In genomic region chr13:115071431-115071830, GRCm38 (mm10) we compare ENCODE assay signal across 25 mouse cellular contexts. TPM values are rescaled to one million over a fixed set of nuclear protein-coding genes. Genes with fewer than 3 reads are reported as not detected.
DNase-seq lines count a peak whose midpoint lies in the region; ATAC-seq and TF ChIP-seq lines count a peak whose summit lies in the region.
"Had no signal": no experiment of that assay in that cellular context is flagged by ENCODE, and none has a peak within 500 bp of the region (broad histone marks: within the 10 kb centered on the region; RNA-seq: fewer than 3 reads in every experiment).

No protein-coding gene starts in this region.

- WGBS in stomach, embryonic 15.5 days: 68% methylated on average over 3 of the region's 3 CpGs
- 78% methylated on average over 3 of the region's 3 CpGs for WGBS in stomach, postnatal 0 days

- no peaks in the 10 kb centered on the region for H3K27me3 ChIP-seq in stomach, embryonic 15.5 days (replicated peaks)
- H3K27me3 ChIP-seq in stomach, postnatal 0 days (ENCODE audit: control insufficient read depth, insufficient read depth, low read length): no peaks in the 10 kb centered on the region
- H3K27me3 ChIP-seq: CH12.LX; forebrain, embryonic 13.5 days; hindbrain, embryonic 12.5 days; limb, embryonic 12.5 days; liver, embryonic 12.5 days; lung, embryonic 15.5 days; midbrain, embryonic 15.5 days; neural tube, embryonic 12.5 days; Patski had no signal

- no peak overlapping the region for H3K4me3 ChIP-seq in stomach, embryonic 15.5 days (replicated peaks)
- H3K4me3 ChIP-seq in stomach, postnatal 0 days (ENCODE audit: low read depth, low read length): no peak overlapping the region
- H3K4me3 ChIP-seq: forebrain, embryonic 13.5 days; hindbrain, embryonic 12.5 days; limb, embryonic 12.5 days; liver, embryonic 12.5 days; lung, embryonic 15.5 days; megakaryocyte, embryonic 14.5 days; midbrain, embryonic 15.5 days; neural tube, embryonic 12.5 days had no signal

- TF ChIP-seq EP300 in stomach, postnatal 0 days (optimal IDR thresholded peaks at IDR 0.05): no peak

- no peaks in the 10 kb centered on the region for H3K36me3 ChIP-seq in stomach, embryonic 15.5 days
- H3K36me3 ChIP-seq in stomach, postnatal 0 days (ENCODE audit: control insufficient read depth, insufficient read depth, low read length): no peaks in the 10 kb centered on the region
- H3K36me3 ChIP-seq: G1E; hindbrain, embryonic 12.5 days; limb, embryonic 12.5 days; liver, embryonic 12.5 days; lung, embryonic 15.5 days; midbrain, embryonic 15.5 days; neural tube, embryonic 12.5 days had no signal

- 0 out of 2 replicates have a peak overlapping the region, but pooled peaks have one; percentile 21 for H3K27ac ChIP-seq in stomach, embryonic 15.5 days
- H3K27ac ChIP-seq in stomach, postnatal 0 days (replicated peaks): no peak overlapping the region
- H3K27ac ChIP-seq: forebrain, embryonic 13.5 days; hindbrain, embryonic 12.5 days; limb, embryonic 12.5 days; liver, embryonic 12.5 days; lung, embryonic 15.5 days; midbrain, embryonic 15.5 days; neural tube, embryonic 12.5 days had no signal

- intact Hi-C loops in heart, postnatal 36 days (cut with DNase I): no loop called here
- intact Hi-C loops in left cerebral cortex, postnatal 4 days (cut with DNase I): no loop called here

- no peak for ATAC-seq in stomach, embryonic 15.5 days (ENCODE audit: insufficient read depth, low FRiP score, low read depth)
- ATAC-seq in stomach, postnatal 0 days (ENCODE audit: low FRiP score, low TSS enrichment): no peak
- ATAC-seq: forebrain, embryonic 13.5 days; liver, embryonic 12.5 days; midbrain, embryonic 15.5 days; Patski had no signal

- no peak overlapping the region for H3K4me2 ChIP-seq in stomach, embryonic 15.5 days
- H3K4me2 ChIP-seq in stomach, postnatal 0 days (replicated peaks; ENCODE audit: low read depth): no peak overlapping the region
- H3K4me2 ChIP-seq: forebrain, embryonic 13.5 days; heart, embryonic 11.5 days; hindbrain, embryonic 12.5 days; limb, embryonic 12.5 days; liver, embryonic 12.5 days; lung, embryonic 15.5 days; midbrain, embryonic 15.5 days; neural tube, embryonic 12.5 days had no signal

- no peak overlapping the region for H3K9ac ChIP-seq in stomach, embryonic 15.5 days
- H3K9ac ChIP-seq in stomach, postnatal 0 days (ENCODE audit: low read length): no peak overlapping the region
- H3K9ac ChIP-seq: forebrain, embryonic 13.5 days; hindbrain, embryonic 12.5 days; limb, embryonic 12.5 days; liver, embryonic 12.5 days; lung, embryonic 15.5 days; midbrain, embryonic 15.5 days; neural tube, embryonic 12.5 days had no signal

- no peaks in the 10 kb centered on the region for H3K9me3 ChIP-seq in stomach, embryonic 15.5 days
- no peaks in the 10 kb centered on the region for H3K9me3 ChIP-seq in stomach, postnatal 0 days (ENCODE audit: control insufficient read depth, low read length)
- H3K9me3 ChIP-seq: forebrain, embryonic 13.5 days; G1E; hindbrain, embryonic 12.5 days; limb, embryonic 12.5 days; liver, embryonic 12.5 days; lung, embryonic 15.5 days; megakaryocyte, embryonic 14.5 days; midbrain, embryonic 15.5 days; neural tube, embryonic 12.5 days had no signal

- H3K4me1 ChIP-seq in stomach, embryonic 15.5 days: no peaks in the 10 kb centered on the region
- no peaks in the 10 kb centered on the region for H3K4me1 ChIP-seq in stomach, postnatal 0 days (replicated peaks; ENCODE audit: control insufficient read depth, insufficient read depth)
- H3K4me1 ChIP-seq: forebrain, embryonic 13.5 days; hindbrain, embryonic 12.5 days; limb, embryonic 12.5 days; liver, embryonic 12.5 days; megakaryocyte, embryonic 14.5 days; midbrain, embryonic 15.5 days; neural tube, embryonic 12.5 days had no signal

- DNase-seq in heart, adult 8-10 months (ENCODE audit: low spot score): peak; percentile 56
- no peak for DNase-seq in heart, postnatal 36 days
- DNase-seq in kidney, postnatal 14 days: peak; percentile 70
- DNase-seq in kidney, adult 18-20 months: no peak
- DNase-seq in stomach, postnatal 0 days (ENCODE audit: low spot score): no peak
- DNase-seq in left cerebral cortex, postnatal 4 days: no peak
- DNase-seq: adrenal gland, adult 2 months; cerebellum, adult 8-10 months; cerebellum, postnatal 36 days; layer of hippocampus, postnatal 36 days; right cerebral cortex, postnatal 14 days had no signal

- no peak for TF ChIP-seq CTCF in stomach, postnatal 0 days (IDR thresholded peaks at IDR 0.05; ENCODE audit: low read depth)

RNA-seq across cellular contexts. Expression of gene Pelo, which starts 18.6 kb away (rescaled TPM):
- total RNA-seq in heart, adult 8-10 months (2022): 10 to 100 TPM; 14.1 to 19.2 (median 17.9) TPM
- total RNA-seq in heart, postnatal 36 days (2021): 10 to 100 TPM; 17.2 to 17.8 TPM
- 5.1 and 5.5 TPM in 2 replicates for polyA plus RNA-seq in stomach, embryonic 15.5 days (2015; fragmentation: Nextera tagmentation; extraction: Ambion mirVana)
- 4.9 and 5.5 TPM in 2 replicates for polyA plus RNA-seq in stomach, postnatal 0 days (2015; fragmentation: Nextera tagmentation; extraction: Ambion mirVana)
- 10 to 100 TPM; 20.4 to 22.0 TPM for total RNA-seq in left cerebral cortex, postnatal 4 days (2021)

RNA-seq across cellular contexts. Expression of gene Gm49395, which starts 30.3 kb away (rescaled TPM):
- total RNA-seq in heart, adult 8-10 months (2022): 10 to 100 TPM in 1 of 4 experiments, 1 to 10 TPM in 3; 7.6 to 12.9 (median 9.2) TPM
- 10 to 100 TPM; 10.5 to 11.9 TPM for total RNA-seq in heart, postnatal 36 days (2021)
- 7.1 and 7.3 TPM in 2 replicates for polyA plus RNA-seq in stomach, embryonic 15.5 days (2015; fragmentation: Nextera tagmentation; extraction: Ambion mirVana)
- 7.7 and 9.4 TPM in 2 replicates for polyA plus RNA-seq in stomach, postnatal 0 days (2015; fragmentation: Nextera tagmentation; extraction: Ambion mirVana)
- 1 to 10 TPM; 4.9 to 6.4 TPM for total RNA-seq in left cerebral cortex, postnatal 4 days (2021)
- total RNA-seq: G1E had no signal
- polyA plus RNA-seq: testis, adult 2 months had no signal

RNA-seq across cellular contexts. Expression of gene Itga1, which starts 30.3 kb away (rescaled TPM):
- total RNA-seq in heart, adult 8-10 months (2022): 10 to 100 TPM; 24.4 to 34.2 (median 33.7) TPM
- total RNA-seq in heart, postnatal 36 days (2021): 10 to 100 TPM; 38.2 to 42.4 TPM
- polyA plus RNA-seq in stomach, embryonic 15.5 days (2015; fragmentation: Nextera tagmentation; extraction: Ambion mirVana): 23.8 and 25.6 TPM in 2 replicates
- 14.6 and 18.4 TPM in 2 replicates for polyA plus RNA-seq in stomach, postnatal 0 days (2015; fragmentation: Nextera tagmentation; extraction: Ambion mirVana)
- total RNA-seq in left cerebral cortex, postnatal 4 days (2021): 10 to 100 TPM; 13.7 to 13.9 TPM
- polyA plus RNA-seq: G1E had no signal

Comparison
In these comparisons a context has a peak if more than half of its experiments do, and no peak if none do; other contexts are left out.
1. DNase-seq: peak in heart, adult 8-10 months (single experiment) and kidney, postnatal 14 days (single experiment); none in heart, postnatal 36 days (0 of 2), kidney, adult 18-20 months (single experiment), stomach, postnatal 0 days (single experiment) and left cerebral cortex, postnatal 4 days (single experiment).